Mouse (Mus musculus): ENCODE results near the gene Ankrd66. TPM values are rescaled to one million over a fixed set of nuclear protein-coding genes. Genes with fewer than 3 reads are reported as not detected.
"Not testable (repeated sequence)": the region's sequence is repeated elsewhere in the genome, so short reads cannot be mapped to it uniquely, and the experiment has no call there.

The Ankrd66 gene
- polyA plus RNA-seq, 1 experiment, result 0.48 TPM

- no peak for DNase-seq (ENCODE audit: extremely low spot score in 1 of 2, low spot score in 1 of 2)
These were observed 4.7 kb downstream of the Ankrd66 start for GRCm38 (mm10) chr17:43538767-43539166.

- DNase-seq (ENCODE audit: extremely low spot score in 1 of 2, low spot score in 1 of 2), result not testable (repeated sequence)
These were observed 6.6 kb downstream of the Ankrd66 start for GRCm38 (mm10) chr17:43536841-43537240.

GRCm38 (mm10) chr17:43534362-43535222, 8.8 kb downstream of the Ankrd66 start:
- peak in 1 of 2 experiments; percentile 17 for DNase-seq (ENCODE audit: extremely low spot score in 1 of 2, low spot score in 1 of 2)

GRCm38 (mm10) chr17:43531192-43531591, 12.2 kb downstream of the Ankrd66 start:
- no peak for DNase-seq (ENCODE audit: extremely low spot score in 1 of 2, low spot score in 1 of 2)

- DNase-seq (ENCODE audit: extremely low spot score in 1 of 2, low spot score in 1 of 2), result peak in 1 of 2 experiments; percentile 10
These were observed 12.9 kb downstream of the Ankrd66 start for GRCm38 (mm10) chr17:43530507-43530906.

- DNase-seq (ENCODE audit: extremely low spot score in 1 of 2, low spot score in 1 of 2), result no peak
These were observed 23.3 kb downstream of the Ankrd66 start for GRCm38 (mm10) chr17:43520166-43520565.

GRCm38 (mm10) chr17:43518644-43519409, 24.6 kb downstream of the Ankrd66 start:
- DNase-seq (ENCODE audit: extremely low spot score in 1 of 2, low spot score in 1 of 2), result peak; percentile 9 to 82

GRCm38 (mm10) chr17:43510782-43511181, 32.7 kb downstream of the Ankrd66 start:
- no peak for DNase-seq (ENCODE audit: extremely low spot score in 1 of 2, low spot score in 1 of 2)

GRCm38 (mm10) chr17:43504594-43504934, 38.9 kb downstream of the Ankrd66 start:
- no peak for DNase-seq (ENCODE audit: extremely low spot score in 1 of 2, low spot score in 1 of 2)

- no peak for DNase-seq (ENCODE audit: extremely low spot score in 1 of 2, low spot score in 1 of 2)
These were observed 39.4 kb downstream of the Ankrd66 start for GRCm38 (mm10) chr17:43503861-43504593.

GRCm38 (mm10) chr17:43502592-43502991, 40.8 kb downstream of the Ankrd66 start, which contains the start of gene Mep1a:
Gene Mep1a (minus strand): TSS chr17:43502812.
- DNase-seq (ENCODE audit: extremely low spot score in 1 of 2, low spot score in 1 of 2), result no peak

- DNase-seq (ENCODE audit: extremely low spot score in 1 of 2, low spot score in 1 of 2), result no peak
These were observed 41.8 kb downstream of the Ankrd66 start for GRCm38 (mm10) chr17:43501631-43502030.

- DNase-seq (ENCODE audit: extremely low spot score in 1 of 2, low spot score in 1 of 2), result no peak
These were observed 42.2 kb downstream of the Ankrd66 start for GRCm38 (mm10) chr17:43501223-43501622.

- no peak for DNase-seq (ENCODE audit: extremely low spot score in 1 of 2, low spot score in 1 of 2)
These were observed 42.9 kb downstream of the Ankrd66 start for GRCm38 (mm10) chr17:43500513-43500912.

- DNase-seq (ENCODE audit: extremely low spot score in 1 of 2, low spot score in 1 of 2), result no peak
These were observed 45.9 kb downstream of the Ankrd66 start for GRCm38 (mm10) chr17:43497521-43497920.

- DNase-seq (ENCODE audit: extremely low spot score in 1 of 2, low spot score in 1 of 2), result no peak
These were observed 47.9 kb downstream of the Ankrd66 start for GRCm38 (mm10) chr17:43495502-43495901.

GRCm38 (mm10) chr17:43490371-43490770, 53.1 kb downstream of the Ankrd66 start:
- not testable (repeated sequence) for DNase-seq (ENCODE audit: extremely low spot score in 1 of 2, low spot score in 1 of 2)

- no peak for DNase-seq (ENCODE audit: extremely low spot score in 1 of 2, low spot score in 1 of 2)
These were observed 54.8 kb downstream of the Ankrd66 start for GRCm38 (mm10) chr17:43488439-43489151.

GRCm38 (mm10) chr17:43485982-43486381, 57.5 kb downstream of the Ankrd66 start:
- DNase-seq (ENCODE audit: extremely low spot score in 1 of 2, low spot score in 1 of 2), result no peak
